Mouse (Mus musculus) megakaryocyte, embryonic 14.5 days (primary cell): ENCODE measurements at regions not wholly inside any gene's neighbourhood (a gene's known extent, or its start where the extent isn't known, plus 50 kb on each side); places are given as distances from the start of the nearest gene placed in this dataset.

Experiments used
- FLI1 ChIP-seq: IDR thresholded peaks from 2 replicates; pipeline ENCODE4 v1.6.1; 2012; ENCODE audit warnings: low read length, inconsistent platforms, mixed read lengths
- GATA1 ChIP-seq: IDR thresholded peaks from 3 replicates; pipeline ENCODE4 v1.6.1; 2012; ENCODE audit warnings: mixed read lengths, low read length, inconsistent platforms, borderline replicate concordance

DNA sequence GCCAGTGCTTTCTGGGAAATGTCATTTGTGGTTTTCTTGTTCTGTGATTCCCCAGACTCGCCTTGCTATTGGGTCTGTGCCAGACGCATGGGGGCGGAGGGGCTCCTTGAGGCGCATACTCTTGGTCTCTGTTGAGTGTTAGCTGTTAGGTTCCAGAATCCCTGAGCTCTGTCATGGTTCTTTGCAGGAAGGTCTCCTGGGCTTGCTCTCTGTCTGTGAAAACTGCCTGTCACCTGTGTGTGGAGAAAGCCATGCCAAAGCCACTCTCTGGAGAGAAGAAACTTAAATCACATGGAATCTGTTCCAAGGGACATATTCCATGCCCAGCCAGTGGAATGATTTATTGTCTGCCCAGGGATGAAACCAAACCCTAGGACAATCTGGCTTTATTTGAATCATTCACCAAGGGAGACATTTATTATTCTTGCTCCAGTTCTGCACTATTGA lies 134.5 kb upstream of the Ankrd55 start:
- no peak for TF ChIP-seq FLI1
- no peak for TF ChIP-seq GATA1
